Mouse (Mus musculus): Measurements from ENCODE around the gene Limch1. TPM values are rescaled to one million over a fixed set of nuclear protein-coding genes. Genes with fewer than 3 reads are reported as not detected.

Gene Limch1
- polyA plus RNA-seq, 1 experiment from 2014 or later: 67.8 TPM

DNA sequence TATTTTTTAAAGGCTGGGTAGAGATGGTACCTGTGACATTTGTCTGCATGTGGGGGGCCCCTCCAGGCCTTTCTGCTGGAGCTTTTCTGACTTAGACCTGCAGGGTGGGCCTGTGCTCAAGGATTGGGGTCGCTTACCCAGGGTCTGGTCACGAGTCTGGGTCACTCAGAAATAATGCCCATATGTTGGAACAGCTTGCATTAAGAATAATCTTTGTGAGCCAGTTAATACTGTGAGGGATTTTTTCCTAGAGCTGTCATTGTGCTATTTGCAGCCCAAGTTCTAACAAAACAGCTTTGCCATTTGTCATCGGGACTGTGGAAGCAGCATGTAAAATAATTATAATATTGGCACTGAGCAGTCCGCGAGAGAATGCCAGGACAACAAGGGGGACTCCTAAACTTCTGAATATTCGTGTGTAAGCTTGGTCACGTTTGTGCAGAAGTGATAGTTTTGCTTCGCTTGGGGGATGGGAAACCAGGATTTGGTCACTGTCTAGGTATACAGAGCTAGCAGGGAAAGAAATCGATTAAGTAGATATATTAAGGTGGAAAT lies 63.5 kb downstream of the Limch1 start:
- Histone ChIP-seq H3K9me3 (ENCODE audit: low read depth, low read length) (no peaks in the 10 kb centered on the region), H3K4me2 (no peak overlapping the region), H3K36me3 (ENCODE audit: insufficient read depth) (no peaks in the 10 kb centered on the region), H3K4me1 (ENCODE audit: insufficient read depth) (no peaks in the 10 kb centered on the region), H3K9ac (no peak overlapping the region), H3K27ac (ENCODE audit: low read depth) (no peak overlapping the region), H3K27me3 (ENCODE audit: insufficient read depth, low read length) (no peaks in the 10 kb centered on the region), H3K4me3 (ENCODE audit: low read depth, low read length) (no peak overlapping the region)
- 80% methylated on average over 9 of the region's 9 CpGs for WGBS
- DNase-seq (no peak), ATAC-seq (ENCODE audit: insufficient read depth) (no peak)
- TF ChIP-seq CTCF (IDR thresholded peaks at IDR 0.05; ENCODE audit: low read depth): no peak

DNA sequence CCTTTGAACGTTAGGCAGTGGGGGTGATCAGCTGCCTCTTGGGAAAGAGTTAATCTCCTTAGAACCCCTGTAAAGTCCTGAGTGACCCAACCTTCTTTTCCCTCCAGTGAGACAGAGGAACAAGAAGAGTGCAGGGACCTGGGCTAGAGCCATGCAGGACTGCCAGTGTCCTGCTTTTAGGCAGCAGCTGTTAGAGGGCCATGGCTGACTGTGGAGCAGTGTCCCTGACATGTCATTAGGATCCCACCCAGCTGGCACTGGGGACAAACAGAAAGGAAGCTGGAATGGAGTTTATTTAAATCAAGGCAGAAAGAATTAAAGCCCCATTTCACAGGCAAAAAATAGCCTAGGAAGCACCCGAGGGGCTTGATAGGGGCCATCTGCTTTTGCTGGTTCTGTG lies 64.8 kb downstream of the Limch1 start:
- Histone ChIP-seq H3K4me2 (no peak overlapping the region), H3K27ac (ENCODE audit: low read depth) (no peak overlapping the region), H3K9ac (no peak overlapping the region), H3K4me3 (ENCODE audit: low read depth, low read length) (no peak overlapping the region), H3K36me3 (ENCODE audit: insufficient read depth) (no peaks in the 10 kb centered on the region), H3K9me3 (ENCODE audit: low read depth, low read length) (no peaks in the 10 kb centered on the region), H3K4me1 (ENCODE audit: insufficient read depth) (no peaks in the 10 kb centered on the region), H3K27me3 (ENCODE audit: insufficient read depth, low read length) (no peaks in the 10 kb centered on the region)
- peak; percentile 56 for DNase-seq
- peak; percentile 60; the same call in 1 of the 2 replicates for ATAC-seq (ENCODE audit: insufficient read depth)
- TF ChIP-seq CTCF (IDR thresholded peaks at IDR 0.05; ENCODE audit: low read depth): no peak
- 52% methylated on average over 2 of the region's 2 CpGs for WGBS

DNA sequence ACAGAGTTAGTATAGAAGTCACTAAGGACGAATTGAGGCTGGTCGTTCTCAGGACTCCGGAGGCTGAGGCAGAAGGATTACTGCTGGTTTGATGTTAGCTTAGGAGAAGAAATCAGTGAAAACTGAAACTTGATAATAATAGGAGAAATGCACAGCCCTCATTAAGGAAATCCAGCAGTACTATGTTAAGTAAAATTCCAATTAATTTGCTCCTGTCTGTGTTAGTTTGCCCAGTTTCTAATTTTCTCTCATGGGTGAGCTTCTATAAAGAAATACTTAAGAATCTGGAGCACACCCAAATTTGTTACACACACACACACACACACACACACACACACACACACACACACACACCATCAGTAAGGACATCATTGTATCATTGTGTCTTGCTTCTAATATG lies 69.0 kb downstream of the Limch1 start:
- ATAC-seq (ENCODE audit: insufficient read depth): no peak
- 91% methylated on average over 3 of the region's 3 CpGs for WGBS
- Histone ChIP-seq H3K27me3 (ENCODE audit: insufficient read depth, low read length) (no peaks in the 10 kb centered on the region), H3K27ac (ENCODE audit: low read depth) (no peak overlapping the region), H3K9ac (no peak overlapping the region), H3K9me3 (ENCODE audit: low read depth, low read length) (no peaks in the 10 kb centered on the region), H3K4me3 (ENCODE audit: low read depth, low read length) (no peak overlapping the region), H3K4me1 (ENCODE audit: insufficient read depth) (no peaks in the 10 kb centered on the region; the same call in 1 of the 2 replicates), H3K36me3 (ENCODE audit: insufficient read depth) (no peaks in the 10 kb centered on the region), H3K4me2 (no peak overlapping the region)
- TF ChIP-seq CTCF (IDR thresholded peaks at IDR 0.05; ENCODE audit: low read depth): no peak
- no peak for DNase-seq

GRCm38 (mm10) chr5:66815877-66816276 lies 70.2 kb downstream of the Limch1 start:
- H3K4me2 ChIP-seq: no peak overlapping the region
- ATAC-seq (ENCODE audit: insufficient read depth) (no peak), DNase-seq (no peak)
- no peaks in the 10 kb centered on the region for H3K9me3 ChIP-seq (ENCODE audit: low read depth, low read length)
- no peak for TF ChIP-seq CTCF (IDR thresholded peaks at IDR 0.05; ENCODE audit: low read depth)
- H3K36me3 ChIP-seq (ENCODE audit: insufficient read depth): no peaks in the 10 kb centered on the region
- no peaks in the 10 kb centered on the region; the same call in 1 of the 2 replicates for H3K4me1 ChIP-seq (ENCODE audit: insufficient read depth)
- H3K27ac ChIP-seq (ENCODE audit: low read depth): no peak overlapping the region
- 32% methylated on average over 6 of the region's 6 CpGs for WGBS
- no peak overlapping the region for H3K9ac ChIP-seq
- no peak overlapping the region for H3K4me3 ChIP-seq (ENCODE audit: low read depth, low read length)
- H3K27me3 ChIP-seq (ENCODE audit: insufficient read depth, low read length): no peaks in the 10 kb centered on the region

DNA sequence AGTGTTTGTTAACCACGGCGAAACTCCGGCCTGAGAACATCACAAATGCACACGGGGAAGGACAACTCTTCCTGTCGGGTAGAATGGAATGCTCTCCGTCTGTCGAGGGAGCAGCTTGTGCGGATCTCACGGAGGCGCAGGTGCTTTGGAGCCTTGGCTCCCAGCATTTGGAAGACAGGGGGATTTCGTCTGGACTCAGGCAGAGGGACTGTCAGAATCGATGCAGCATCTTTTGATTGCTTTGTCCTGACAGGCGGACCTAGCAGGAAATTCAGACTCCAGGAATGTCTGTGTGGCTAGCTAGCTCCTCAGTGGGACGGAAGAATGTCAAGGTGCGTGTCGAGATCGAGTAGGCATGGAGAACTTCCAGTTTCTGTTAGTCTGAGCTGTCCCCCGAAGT lies 71.1 kb downstream of the Limch1 start:
- WGBS: 48% methylated on average over 18 of the region's 18 CpGs
- Histone ChIP-seq H3K9me3 (ENCODE audit: low read depth, low read length) (no peaks in the 10 kb centered on the region), H3K4me2 (peak overlapping the region; percentile 23; the same call in 1 of the 2 replicates), H3K27ac (ENCODE audit: low read depth) (no peak overlapping the region), H3K4me3 (ENCODE audit: low read depth, low read length) (no peak overlapping the region), H3K4me1 (ENCODE audit: insufficient read depth) (no peaks in the 10 kb centered on the region; the same call in 1 of the 2 replicates), H3K27me3 (ENCODE audit: insufficient read depth, low read length) (no peaks in the 10 kb centered on the region), H3K36me3 (ENCODE audit: insufficient read depth) (no peaks in the 10 kb centered on the region), H3K9ac (no peak overlapping the region)
- no peak for DNase-seq
- ATAC-seq (ENCODE audit: insufficient read depth): no peak
- TF ChIP-seq CTCF (IDR thresholded peaks at IDR 0.05; ENCODE audit: low read depth): no peak

- H3K9ac ChIP-seq: no peak overlapping the region
- H3K27ac ChIP-seq (ENCODE audit: low read depth): no peak overlapping the region
- H3K36me3 ChIP-seq (ENCODE audit: insufficient read depth): no peaks in the 10 kb centered on the region
- no peak overlapping the region for H3K4me3 ChIP-seq (ENCODE audit: low read depth, low read length)
- no peak for TF ChIP-seq CTCF (IDR thresholded peaks at IDR 0.05; ENCODE audit: low read depth)
- no peak overlapping the region; the same call in 1 of the 2 replicates for H3K4me2 ChIP-seq
- WGBS: 97% methylated on average over 8 of the region's 8 CpGs
- ATAC-seq (ENCODE audit: insufficient read depth): no peak
- no peak for DNase-seq
- H3K9me3 ChIP-seq (ENCODE audit: low read depth, low read length): no peaks in the 10 kb centered on the region
- no peaks in the 10 kb centered on the region for H3K27me3 ChIP-seq (ENCODE audit: insufficient read depth, low read length)
- no peaks in the 10 kb centered on the region; the same call in 1 of the 2 replicates for H3K4me1 ChIP-seq (ENCODE audit: insufficient read depth)
These were observed 71.7 kb downstream of the Limch1 start for GRCm38 (mm10) chr5:66817184-66817956.

- ATAC-seq (ENCODE audit: insufficient read depth): no peak
- Histone ChIP-seq H3K9ac (no peak overlapping the region), H3K4me3 (ENCODE audit: low read depth, low read length) (no peak overlapping the region), H3K9me3 (ENCODE audit: low read depth, low read length) (no peaks in the 10 kb centered on the region), H3K36me3 (ENCODE audit: insufficient read depth) (no peaks in the 10 kb centered on the region), H3K27ac (ENCODE audit: low read depth) (no peak overlapping the region), H3K4me1 (ENCODE audit: insufficient read depth) (no peaks in the 10 kb centered on the region), H3K27me3 (ENCODE audit: insufficient read depth, low read length) (no peaks in the 10 kb centered on the region), H3K4me2 (no peak overlapping the region)
- no peak for DNase-seq
- 77% methylated on average over 6 of the region's 6 CpGs for WGBS
- TF ChIP-seq CTCF (IDR thresholded peaks at IDR 0.05; ENCODE audit: low read depth): no peak
These were observed 77.0 kb downstream of the Limch1 start for GRCm38 (mm10) chr5:66822500-66823205.
